Mouse (Mus musculus): ENCODE measurements around the gene Dusp7.

GRCm38 (mm10) chr9:106409096-106409495 lies 40.7 kb downstream of the Dusp7 start:
- TF ChIP-seq GATA1 (IDR thresholded peaks at IDR 0.05; ENCODE audit: borderline replicate concordance, low read length) (no peak), CTCF (IDR thresholded peaks at IDR 0.05; ENCODE audit: low read depth, low read length) (no peak)

Data from G1E (cell line).